Mouse (Mus musculus) heart, postnatal 4 days (tissue): ENCODE results near the gene Mtmr11. TPM values are rescaled to one million over a fixed set of nuclear protein-coding genes. Genes with fewer than 3 reads are reported as not detected.
"Not testable (repeated sequence)": the region's sequence is repeated elsewhere in the genome, so short reads cannot be mapped to it uniquely, and the experiment has no call there.

Source experiments
- DNase-seq: peaks from one replicate; pipeline ENCODE4 v3.0.0; 2021
- microRNA-seq, 2 experiments: library from miRNA; unstranded; fragments of <30 nt; microRNA quantifications; one replicate each; pipeline ENCODE4 v1.2.0; 2021 to 2022
- total RNA-seq, 2 experiments: library from RNA; stranded (reverse); gene quantifications; 2 replicates each; pipeline ENCODE4 v1.2.3; 2021

Mtmr11 gene
- total RNA-seq, 2 experiments from 2014 or later, result 4.2 to 4.6 TPM

DNA sequence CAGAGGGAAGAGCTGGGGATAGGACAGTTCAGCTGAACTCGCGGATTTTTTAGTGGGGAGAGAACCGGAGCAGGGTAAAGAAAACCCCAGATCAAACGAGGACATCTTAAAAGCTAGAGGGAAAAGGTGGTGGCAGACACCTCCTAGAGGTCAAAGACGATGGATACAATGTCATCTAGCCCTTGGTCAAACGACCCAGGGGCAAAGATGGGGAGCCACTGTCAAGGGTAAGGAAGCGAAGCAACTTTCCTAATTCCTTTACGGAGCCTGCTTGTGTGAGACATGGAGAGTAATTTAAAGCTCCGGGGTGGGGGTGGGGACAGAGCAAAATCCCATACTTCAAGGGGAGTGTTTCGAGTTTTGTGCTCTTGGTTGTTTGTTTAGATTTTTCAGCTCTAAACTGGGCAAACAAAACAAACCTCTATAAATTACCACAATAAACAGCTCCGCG lies 57.4 kb downstream of the Mtmr11 start:
- DNase-seq, result peak; percentile 25

DNA sequence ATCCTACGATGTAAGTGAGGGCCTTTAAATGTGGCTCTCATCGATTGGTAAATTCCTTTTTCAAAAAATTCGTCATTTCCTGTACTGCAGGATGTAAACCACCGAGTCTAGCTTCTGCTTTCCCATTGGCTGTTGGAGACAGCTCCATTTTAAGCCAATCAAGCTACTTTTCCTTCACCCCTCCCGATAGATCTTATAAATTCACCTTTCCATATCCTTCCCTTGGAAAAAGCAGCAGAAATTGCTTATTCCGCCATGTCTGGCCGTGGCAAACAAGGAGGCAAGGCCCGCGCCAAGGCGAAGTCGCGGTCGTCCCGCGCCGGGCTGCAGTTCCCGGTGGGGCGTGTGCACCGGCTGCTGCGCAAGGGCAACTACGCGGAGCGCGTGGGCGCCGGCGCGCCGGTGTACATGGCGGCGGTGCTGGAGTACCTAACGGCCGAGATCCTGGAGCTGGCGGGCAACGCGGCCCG lies 57.9 kb downstream of the Mtmr11 start, which contains the start of the genes Bola1 and Hist2h2ab:
Gene Bola1 (minus strand): TSS at position 49 of the 470 bp plus-strand sequence.
Gene Hist2h2ab (plus strand): TSS at position 205 of the 470 bp plus-strand sequence.
- peak; percentile 68 for DNase-seq

DNA sequence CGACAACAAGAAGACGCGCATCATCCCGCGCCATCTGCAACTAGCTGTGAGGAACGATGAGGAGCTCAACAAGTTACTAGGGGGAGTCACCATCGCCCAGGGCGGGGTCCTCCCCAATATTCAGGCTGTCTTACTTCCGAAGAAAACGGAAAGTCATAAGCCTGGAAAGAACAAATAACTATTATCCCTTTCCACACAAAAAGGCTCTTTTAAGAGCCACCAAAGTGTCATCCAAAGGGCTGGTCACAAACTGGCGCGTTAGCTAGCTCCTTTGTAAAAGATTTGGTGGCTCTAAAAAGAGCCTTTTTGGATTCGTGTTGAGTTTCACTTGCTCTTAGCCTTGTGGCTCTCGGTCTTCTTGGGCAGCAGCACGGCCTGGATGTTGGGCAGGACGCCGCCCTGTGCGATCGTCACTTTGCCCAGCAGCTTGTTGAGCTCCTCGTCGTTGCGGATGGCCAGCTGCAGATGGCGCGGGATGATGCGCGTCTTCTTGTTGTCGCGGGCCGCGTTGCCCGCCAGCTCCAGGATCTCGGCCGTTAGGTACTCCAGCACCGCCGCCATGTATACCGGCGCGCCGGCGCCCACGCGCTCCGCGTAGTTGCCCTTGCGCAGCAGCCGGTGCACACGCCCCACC lies 58.4 kb downstream of the Mtmr11 start:
- DNase-seq, result not testable (repeated sequence)

DNA sequence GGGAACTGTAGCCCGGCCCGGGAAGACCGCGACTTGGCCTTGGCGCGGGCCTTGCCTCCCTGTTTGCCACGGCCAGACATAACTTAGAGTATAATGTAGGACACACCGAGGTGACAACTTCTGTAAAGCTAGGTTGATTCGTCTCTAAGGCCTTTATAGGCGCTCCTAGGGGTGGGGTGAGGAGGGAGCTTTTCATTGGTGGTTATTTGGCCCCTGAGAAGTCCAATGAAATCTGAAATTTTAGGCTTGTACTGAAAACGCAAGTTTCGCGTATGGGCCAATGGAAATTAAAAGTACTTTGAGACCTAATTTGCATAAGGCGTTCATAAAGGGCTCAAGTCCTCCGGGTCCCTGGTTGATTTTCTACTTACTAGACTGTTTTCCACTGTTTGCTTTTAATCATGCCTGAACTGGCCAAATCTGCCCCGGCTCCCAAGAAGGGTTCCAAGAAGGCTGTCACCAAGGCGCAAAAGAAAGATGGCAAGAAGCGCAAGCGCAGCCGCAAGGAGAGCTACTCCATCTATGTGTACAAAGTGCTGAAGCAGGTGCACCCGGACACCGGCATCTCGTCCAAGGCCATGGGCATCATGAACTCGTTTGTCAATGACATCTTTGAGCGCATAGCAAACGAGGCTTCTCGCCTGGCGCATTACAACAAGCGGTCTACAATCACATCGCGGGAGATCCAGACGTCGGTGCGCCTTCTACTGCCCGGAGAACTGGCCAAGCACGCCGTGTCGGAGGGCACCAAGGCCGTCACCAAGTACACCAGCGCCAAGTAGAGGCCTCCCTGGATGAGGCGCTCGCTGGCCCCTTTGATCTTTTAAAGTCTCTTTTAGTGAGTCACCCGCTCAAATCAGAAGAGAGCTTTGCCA lies 59.2 kb downstream of the Mtmr11 start, which contains the start of the genes Hist2h2ac and Hist2h2be:
Gene Hist2h2ac (minus strand): TSS at position 116 of the 875 bp plus-strand sequence.
Gene Hist2h2be (plus strand): TSS at position 355 of the 875 bp plus-strand sequence.
- peak; percentile 80 for DNase-seq

Small RNA genes within 50 kb of the gene (microRNA-seq; reads per million reads assigned to microRNA genes)
- gene Gm44492, result 0 to 0.20 reads per million in 2 experiments

Other genes with a start within 250 kb of the Mtmr11 start
- gene Anp32e, start 232.8 kb upstream of the Mtmr11 start, total RNA-seq, result 100 to 1,000 TPM; 172 to 180 TPM
- gene Plekho1, start 166.0 kb upstream of the Mtmr11 start, total RNA-seq, result 100 to 1,000 TPM; 141 to 164 TPM
- gene Vps45, start 103.5 kb upstream of the Mtmr11 start, total RNA-seq, result 10 to 100 TPM; 33.7 to 34.5 TPM
- gene Otud7b, start 57.5 kb upstream of the Mtmr11 start, total RNA-seq, result 10 to 100 TPM; 45.7 to 47.4 TPM
- 10 to 100 TPM; 34.1 to 36.8 TPM for gene Sf3b4, start 10.3 kb downstream of the Mtmr11 start, total RNA-seq
- gene Sv2a, start 19.1 kb downstream of the Mtmr11 start, total RNA-seq, result 10 to 100 TPM; 19.3 to 20.6 TPM
- gene Bola1, start 57.7 kb downstream of the Mtmr11 start, total RNA-seq, result 10 to 100 TPM; 18.8 to 20.9 TPM
- 10 to 100 TPM; 25.5 to 29.9 TPM for gene Hist2h2ab, start 57.9 kb downstream of the Mtmr11 start, total RNA-seq
- 100 to 1,000 TPM; 205 to 211 TPM for gene Hist2h2ac, start 58.9 kb downstream of the Mtmr11 start, total RNA-seq
- gene Hist2h2be, start 59.1 kb downstream of the Mtmr11 start, total RNA-seq, result 1 to 10 TPM; 5.7 to 5.8 TPM
- 100 to 1,000 TPM; 209 to 211 TPM for gene Hist2h3c2, start 77.1 kb downstream of the Mtmr11 start, total RNA-seq
- 1,000 to 10,000 TPM; 1,222 to 1,254 TPM for gene Hist2h2aa2, start 78.3 kb downstream of the Mtmr11 start, total RNA-seq
- 10 to 100 TPM; 26.8 to 30.1 TPM for gene Hist2h2aa1, start 83.5 kb downstream of the Mtmr11 start, total RNA-seq
- gene Hist2h3c1, start 84.7 kb downstream of the Mtmr11 start, total RNA-seq, result under 1 TPM; 0.16 to 0.81 TPM
- gene Hist2h4, start 101.3 kb downstream of the Mtmr11 start, total RNA-seq, result 10 to 100 TPM; 81.1 to 87.3 TPM
- 100 to 1,000 TPM; 856 to 901 TPM for gene Hist2h3b, start 106.7 kb downstream of the Mtmr11 start, total RNA-seq
- 100 to 1,000 TPM; 767 to 799 TPM for gene Hist2h2bb, start 107.7 kb downstream of the Mtmr11 start, total RNA-seq
- gene Fcgr1, start 132.0 kb downstream of the Mtmr11 start, total RNA-seq, result under 1 TPM; 0.57 to 0.70 TPM